Mouse (Mus musculus) spleen, adult 2 months (tissue): ENCODE measurements at regions not wholly inside any gene's neighbourhood (a gene's known extent, or its start where the extent isn't known, plus 50 kb on each side); places are given as distances from the start of the nearest gene placed in this dataset.

ENCODE experiments used
- DNase-seq, 2 experiments: peaks; one replicate each; pipeline versions ENCODE4 v3.0.0 to v3.0.0-alpha.2; 2012 to 2021; ENCODE audit warnings: low spot score in 2 of 2, low read depth in 1 of 2
- H3K27ac ChIP-seq: fragments of 200-500 bp; 2 replicates; pipeline ENCODE4 v1.5.1; 2012; ENCODE audit warnings: low read length, inconsistent platforms; ENCODE audit not compliant: insufficient read depth
- H3K27me3 ChIP-seq: fragments of 200-500 bp; 2 replicates; pipeline ENCODE4 v1.6.1; 2012; ENCODE audit warnings: mild to moderate bottlenecking, moderate library complexity, low read length, inconsistent platforms; ENCODE audit not compliant: control insufficient read depth, insufficient read depth
- H3K36me3 ChIP-seq: fragments of 200-500 bp; 2 replicates; pipeline ENCODE4 v1.6.1; 2012; ENCODE audit warnings: mild to moderate bottlenecking, low read length, inconsistent platforms; ENCODE audit not compliant: control insufficient read depth, insufficient read depth
- H3K4me1 ChIP-seq: fragments of 200-500 bp; 2 replicates; pipeline ENCODE4 v1.6.1; 2011; ENCODE audit warnings: inconsistent platforms; ENCODE audit not compliant: control insufficient read depth, insufficient read depth, insufficient read length
- H3K4me3 ChIP-seq: fragments of 200-500 bp; 2 replicates; pipeline ENCODE4 v1.5.1; 2011; ENCODE audit warnings: mild to moderate bottlenecking, inconsistent platforms; ENCODE audit not compliant: insufficient read depth, insufficient read length; ENCODE audit errors: extremely low read depth
- CTCF ChIP-seq: fragments of 200-500 bp; IDR thresholded peaks from 2 replicates; pipeline ENCODE4 v1.5.1; 2011; ENCODE audit warnings: mild to moderate bottlenecking, inconsistent platforms; ENCODE audit not compliant: insufficient read depth, insufficient read length, insufficient replicate concordance; ENCODE audit errors: extremely low read depth
- POLR2A ChIP-seq: fragments of 200-500 bp; IDR thresholded peaks from 2 replicates; pipeline ENCODE4 v1.6.1; 2011; ENCODE audit warnings: low read depth, low read length, inconsistent platforms
- WGBS: fragments of 180-500 bp; shearing (Covaris S2); methylation state at CpG from one replicate; pipeline ENCODE4 v1.1.7; 2018; 5-methylcytosine and 5-hydroxymethylcytosine counted together

- TF ChIP-seq CTCF = no peak
- TF ChIP-seq POLR2A = no peak
- Histone ChIP-seq H3K27me3 (no peaks in the 10 kb centered on the region), H3K4me1 (no peaks in the 10 kb centered on the region), H3K36me3 (no peaks in the 10 kb centered on the region), H3K4me3 (no peak overlapping the region), H3K27ac (no peak overlapping the region)
- DNase-seq = no peak
- 87% methylated on average over 4 of the region's 4 CpGs for WGBS
Measured at GRCm38 (mm10) chr5:44416844-44417589, 190.6 kb upstream of the Tapt1 start.

- H3K4me3 ChIP-seq = no peak overlapping the region
- H3K27me3 ChIP-seq = no peaks in the 10 kb centered on the region
- no peak for DNase-seq
- TF ChIP-seq POLR2A (no peak), CTCF (no peak)
- H3K36me3 ChIP-seq = no peaks in the 10 kb centered on the region
- no peaks in the 10 kb centered on the region for H3K4me1 ChIP-seq
- H3K27ac ChIP-seq = no peak overlapping the region
- WGBS = 83% methylated on average over 7 of the region's 7 CpGs
Measured at GRCm38 (mm10) chr5:44414441-44414840, 188.0 kb upstream of the Tapt1 start.

DNA sequence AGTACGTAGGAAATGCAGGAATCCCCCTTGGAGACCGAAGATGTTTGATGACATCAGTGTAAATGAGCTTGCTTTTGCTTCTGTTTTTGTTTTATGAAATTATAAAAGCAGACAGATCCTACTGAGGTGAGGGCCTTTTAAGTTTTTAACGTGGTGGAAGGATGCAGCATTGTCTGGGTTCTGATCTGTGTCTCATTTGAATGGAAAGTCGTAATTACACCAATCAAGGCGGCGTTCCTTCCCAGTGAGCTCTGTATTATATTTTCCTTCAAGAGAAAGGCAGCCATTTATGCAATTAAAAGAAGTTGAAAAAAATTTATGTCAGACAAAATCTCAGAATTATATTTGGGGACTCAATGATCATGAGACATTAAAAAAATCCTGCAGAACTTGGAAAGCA lies 176.9 kb upstream of the Tapt1 start:
- DNase-seq = no peak
- no peak overlapping the region for H3K4me3 ChIP-seq
- TF ChIP-seq CTCF (no peak), POLR2A (no peak)
- no peaks in the 10 kb centered on the region for H3K4me1 ChIP-seq
- H3K27ac ChIP-seq = no peak overlapping the region
- WGBS = 81% methylated on average over 6 of the region's 6 CpGs
- no peaks in the 10 kb centered on the region for H3K27me3 ChIP-seq
- H3K36me3 ChIP-seq = no peaks in the 10 kb centered on the region

DNA sequence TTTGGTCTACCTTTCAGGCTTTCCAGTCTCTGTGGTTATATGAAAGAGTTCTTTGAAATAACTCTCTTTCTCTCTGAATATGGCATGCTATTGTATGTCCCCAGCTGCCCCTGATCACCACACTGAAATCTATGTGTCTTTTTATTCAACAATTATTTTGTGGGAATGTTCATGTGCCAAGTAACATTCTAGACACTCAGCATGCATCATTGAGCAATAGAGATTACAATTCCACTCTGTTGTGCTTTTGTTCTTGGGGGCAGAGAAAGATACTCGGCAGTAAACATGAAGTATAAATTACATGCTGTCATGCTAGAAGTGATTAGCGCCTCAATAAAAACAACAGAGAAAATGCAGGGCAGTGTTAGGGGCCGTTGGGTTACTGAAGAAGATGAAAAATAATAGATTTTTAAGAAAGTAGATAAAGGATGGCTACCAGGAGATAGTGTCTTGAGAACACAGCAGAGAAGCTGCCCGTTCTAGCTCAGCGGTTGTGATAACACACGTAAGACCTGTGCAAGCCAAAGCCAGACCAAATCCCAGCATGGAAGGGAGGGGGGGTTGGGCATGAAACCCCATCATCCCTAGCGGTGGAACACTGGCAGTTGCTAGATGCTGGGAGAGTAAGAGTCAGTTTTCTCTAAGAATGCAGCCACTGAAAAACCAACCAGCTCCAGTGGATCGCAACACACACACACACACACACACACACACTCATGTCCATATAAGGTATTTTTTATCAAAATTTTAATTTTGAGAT lies 174.3 kb upstream of the Tapt1 start:
- Histone ChIP-seq H3K4me3 (no peak overlapping the region), H3K27me3 (no peaks in the 10 kb centered on the region), H3K36me3 (no peaks in the 10 kb centered on the region), H3K4me1 (no peaks in the 10 kb centered on the region), H3K27ac (no peak overlapping the region)
- TF ChIP-seq CTCF (no peak), POLR2A (no peak)
- 90% methylated on average over 8 of the region's 8 CpGs for WGBS
- no peak for DNase-seq

- no peak overlapping the region for H3K27ac ChIP-seq
- no peak for DNase-seq
- no peaks in the 10 kb centered on the region for H3K4me1 ChIP-seq
- H3K4me3 ChIP-seq = no peak overlapping the region
- no peaks in the 10 kb centered on the region for H3K36me3 ChIP-seq
- no peaks in the 10 kb centered on the region for H3K27me3 ChIP-seq
- WGBS = 65% methylated on average over 6 of the region's 6 CpGs
- TF ChIP-seq POLR2A (no peak), CTCF (no peak)
Measured at GRCm38 (mm10) chr5:44387237-44387810, 160.9 kb upstream of the Tapt1 start.

GRCm38 (mm10) chr5:44386176-44386575 lies 159.8 kb upstream of the Tapt1 start:
- WGBS = 82% methylated on average over 6 of the region's 6 CpGs
- Histone ChIP-seq H3K27ac (no peak overlapping the region), H3K4me3 (no peak overlapping the region), H3K27me3 (no peaks in the 10 kb centered on the region), H3K4me1 (no peaks in the 10 kb centered on the region), H3K36me3 (no peaks in the 10 kb centered on the region)
- DNase-seq = no peak
- no peak for TF ChIP-seq POLR2A
- TF ChIP-seq CTCF = no peak
